Mouse (Mus musculus) liver, embryonic 13.5 days (tissue): ENCODE data around the gene Rhox2g. TPM values are rescaled to one million over a fixed set of nuclear protein-coding genes. Genes with fewer than 3 reads are reported as not detected.
"Not testable (repeated sequence)": the region's sequence is repeated elsewhere in the genome, so short reads cannot be mapped to it uniquely, and the experiment has no call there.

ENCODE experiments used
- ATAC-seq: fragments of 200-750 bp; cut with Nextera tagmentation; 2 replicates; pipeline ENCODE4 v1.8.0; 2017; ENCODE audit warnings: low read depth, mild to moderate bottlenecking, moderate number of reproducible peaks, moderate library complexity
- DNase-seq: peaks from one replicate; pipeline ENCODE4 v3.0.0; 2022
- H3K27ac ChIP-seq: fragments of 300-500 bp; sonication (generic); 2 replicates; pipeline ENCODE4 v1.5.1; 2015; ENCODE audit warnings: moderate library complexity, mild to moderate bottlenecking, inconsistent platforms
- H3K27me3 ChIP-seq: fragments of 300-500 bp; sonication (generic); 2 replicates; pipeline ENCODE4 v1.6.1; 2015; ENCODE audit warnings: mild to moderate bottlenecking, inconsistent platforms
- H3K36me3 ChIP-seq: fragments of 300-500 bp; sonication (generic); 2 replicates; pipeline ENCODE4 v1.6.1; 2015; ENCODE audit warnings: mild to moderate bottlenecking, inconsistent platforms
- H3K4me1 ChIP-seq: fragments of 300-500 bp; sonication (generic); replicated peaks from 2 replicates; pipeline ENCODE4 v1.6.1; 2015; ENCODE audit warnings: inconsistent platforms
- H3K4me2 ChIP-seq: fragments of 300-500 bp; sonication (generic); 2 replicates; pipeline ENCODE4 v1.6.1; 2015; ENCODE audit warnings: inconsistent platforms, mild to moderate bottlenecking, moderate library complexity
- H3K4me3 ChIP-seq: fragments of 300-500 bp; sonication (generic); replicated peaks from 2 replicates; pipeline ENCODE4 v1.5.1; 2015; ENCODE audit warnings: mild to moderate bottlenecking, inconsistent platforms
- H3K9ac ChIP-seq: fragments of 300-500 bp; sonication (generic); 2 replicates; pipeline ENCODE4 v1.6.1; 2015; ENCODE audit warnings: mild to moderate bottlenecking, inconsistent platforms
- H3K9me3 ChIP-seq: fragments of 300-500 bp; sonication (generic); replicated peaks from 2 replicates; pipeline ENCODE4 v1.6.1; 2016; ENCODE audit warnings: inconsistent platforms
- WGBS: fragments of 180-500 bp; shearing (Covaris S2); methylation state at CpG from one replicate; pipeline ENCODE4 v1.1.7; 2015; ENCODE audit not compliant: insufficient replicate concordance; 5-methylcytosine and 5-hydroxymethylcytosine counted together
- polyA plus RNA-seq: library from polyadenylated mRNA; unstranded; fragments of >200 nt; fragmentation: Nextera tagmentation; extraction: Ambion mirVana; gene quantifications from 2 replicates; pipeline ENCODE4 v1.2.1, GENCODE M21; 2015

The Rhox2g gene
- not detected in 2 replicates for polyA plus RNA-seq

GRCm38 (mm10) chrX:37643370-37643769 is at the start of gene Rhox2g:
Gene Rhox2g (minus strand): TSS chrX:37643470.
- H3K27ac ChIP-seq, H3K9ac ChIP-seq, H3K36me3 ChIP-seq, H3K9me3 ChIP-seq, DNase-seq, H3K4me3 ChIP-seq, H3K4me2 ChIP-seq, H3K27me3 ChIP-seq, H3K4me1 ChIP-seq, ATAC-seq: not testable (repeated sequence)
- 69% methylated on average over 6 of the region's 6 CpGs for WGBS

GRCm38 (mm10) chrX:37692261-37692660 is 49.0 kb upstream of the Rhox2g start:
- no peaks in the 10 kb centered on the region for H3K9me3 ChIP-seq
- no peak for ATAC-seq
- H3K36me3 ChIP-seq, result no peaks in the 10 kb centered on the region
- H3K4me1 ChIP-seq, result no peaks in the 10 kb centered on the region
- no peak overlapping the region for H3K27ac ChIP-seq
- H3K9ac ChIP-seq, result no peak overlapping the region
- no peaks in the 10 kb centered on the region for H3K27me3 ChIP-seq
- no peak overlapping the region for H3K4me3 ChIP-seq
- no peak for DNase-seq
- H3K4me2 ChIP-seq, result no peak overlapping the region
- 58% methylated on average over 2 of the region's 2 CpGs for WGBS

- no peaks in the 10 kb centered on the region for H3K36me3 ChIP-seq
- DNase-seq (no peak), ATAC-seq (no peak)
- H3K4me2 ChIP-seq, result no peak overlapping the region
- H3K4me3 ChIP-seq, result no peak overlapping the region
- no peak overlapping the region for H3K27ac ChIP-seq
- H3K9me3 ChIP-seq, result peaks cover 5% of the 10 kb centered on the region; the same call in 1 of the 2 replicates
- H3K27me3 ChIP-seq, result no peaks in the 10 kb centered on the region
- H3K4me1 ChIP-seq, result no peaks in the 10 kb centered on the region
- 74% methylated on average over 24 of the region's 24 CpGs for WGBS
- no peak overlapping the region for H3K9ac ChIP-seq
Measured at GRCm38 (mm10) chrX:37683031-37683715, 39.9 kb upstream of the Rhox2g start.

- not testable (repeated sequence) for ATAC-seq, H3K4me1 ChIP-seq, H3K27me3 ChIP-seq, H3K27ac ChIP-seq, DNase-seq, H3K4me2 ChIP-seq, H3K9ac ChIP-seq, H3K36me3 ChIP-seq, H3K4me3 ChIP-seq, H3K9me3 ChIP-seq
- 74% methylated on average over 8 of the region's 8 CpGs for WGBS
Measured at GRCm38 (mm10) chrX:37673177-37673576, 29.9 kb upstream of the Rhox2g start, which contains the start of gene Rhox2h. Gene Rhox2h (minus strand): TSS chrX:37673277.

- WGBS, result 71% methylated on average over 1 of the region's 3 CpGs
- DNase-seq, H3K4me1 ChIP-seq, ATAC-seq, H3K9me3 ChIP-seq, H3K27ac ChIP-seq, H3K27me3 ChIP-seq, H3K4me3 ChIP-seq, H3K4me2 ChIP-seq, H3K36me3 ChIP-seq, H3K9ac ChIP-seq: not testable (repeated sequence)
Measured at GRCm38 (mm10) chrX:37668664-37669063, 25.4 kb upstream of the Rhox2g start, which contains the start of gene Rhox3h. Gene Rhox3h (minus strand): TSS chrX:37668764.

- DNase-seq, H3K36me3 ChIP-seq, H3K4me1 ChIP-seq, ATAC-seq, H3K9ac ChIP-seq, H3K27me3 ChIP-seq, H3K4me2 ChIP-seq, H3K27ac ChIP-seq, H3K9me3 ChIP-seq, H3K4me3 ChIP-seq: not testable (repeated sequence)
- WGBS, result 82% methylated on average over 18 of the region's 20 CpGs
Measured at GRCm38 (mm10) chrX:37651227-37651626, 8.0 kb upstream of the Rhox2g start, which contains the start of gene Rhox4g. Gene Rhox4g (minus strand): TSS chrX:37651327.

- H3K4me3 ChIP-seq, H3K9me3 ChIP-seq, ATAC-seq, H3K9ac ChIP-seq, H3K36me3 ChIP-seq, DNase-seq, H3K27me3 ChIP-seq, H3K27ac ChIP-seq, H3K4me2 ChIP-seq, H3K4me1 ChIP-seq: not testable (repeated sequence)
- WGBS, result 73% methylated on average over 2 of the region's 2 CpGs
Measured at GRCm38 (mm10) chrX:37628512-37628911, 14.8 kb downstream of the Rhox2g start, which contains the start of gene Rhox3g. Gene Rhox3g (minus strand): TSS chrX:37628612.

- not testable (repeated sequence) for H3K4me3 ChIP-seq, ATAC-seq, H3K9me3 ChIP-seq, H3K4me2 ChIP-seq, H3K27ac ChIP-seq, H3K27me3 ChIP-seq, DNase-seq, H3K36me3 ChIP-seq, H3K9ac ChIP-seq, H3K4me1 ChIP-seq
- WGBS, result 85% methylated on average over 16 of the region's 19 CpGs
Measured at GRCm38 (mm10) chrX:37607604-37608003, 35.7 kb downstream of the Rhox2g start, which contains the start of gene Rhox4f. Gene Rhox4f (minus strand): TSS chrX:37607704.

Other genes starting within 250 kb of the Rhox2g start
- not detected in 2 replicates for gene Rhox2b, start 231.4 kb downstream of the Rhox2g start, polyA plus RNA-seq
- not detected in 2 replicates for gene Rhox4b, start 211.0 kb downstream of the Rhox2g start, polyA plus RNA-seq
- not detected in 2 replicates for gene Rhox2c, start 189.8 kb downstream of the Rhox2g start, polyA plus RNA-seq
- not detected in 2 replicates for gene Rhox3c, start 184.9 kb downstream of the Rhox2g start, polyA plus RNA-seq
- gene Rhox4c, start 163.1 kb downstream of the Rhox2g start, polyA plus RNA-seq, result not detected in 2 replicates
- gene Rhox2d, start 150.0 kb downstream of the Rhox2g start, polyA plus RNA-seq, result not detected in 2 replicates
- not detected in 2 replicates for gene Rhox4d, start 129.1 kb downstream of the Rhox2g start, polyA plus RNA-seq
- gene Rhox2e, start 113.0 kb downstream of the Rhox2g start, polyA plus RNA-seq, result not detected in 2 replicates
- not detected in 2 replicates for gene Rhox3e, start 101.5 kb downstream of the Rhox2g start, polyA plus RNA-seq
- gene Rhox4e, start 86.1 kb downstream of the Rhox2g start, polyA plus RNA-seq, result not detected in 2 replicates
- gene Rhox2f, start 72.1 kb downstream of the Rhox2g start, polyA plus RNA-seq, result not detected in 2 replicates
- not detected in 2 replicates for gene Rhox3f, start 62.5 kb downstream of the Rhox2g start, polyA plus RNA-seq
- gene Rhox4f, start 35.8 kb downstream of the Rhox2g start, polyA plus RNA-seq, result not detected in 2 replicates
- not detected in 2 replicates for gene Rhox3g, start 14.9 kb downstream of the Rhox2g start, polyA plus RNA-seq
- not detected in 2 replicates for gene Rhox4g, start 7.9 kb upstream of the Rhox2g start, polyA plus RNA-seq
- gene Rhox3h, start 25.3 kb upstream of the Rhox2g start, polyA plus RNA-seq, result not detected in 2 replicates
- not detected in 2 replicates for gene Rhox2h, start 29.8 kb upstream of the Rhox2g start, polyA plus RNA-seq
- gene Rhox5, start 161.4 kb upstream of the Rhox2g start, polyA plus RNA-seq, result 3.1 and 3.2 TPM in 2 replicates
- gene Rhox6, start 183.4 kb upstream of the Rhox2g start, polyA plus RNA-seq, result not detected in 2 replicates
- gene Rhox7a, start 188.2 kb upstream of the Rhox2g start, polyA plus RNA-seq, result not detected in 2 replicates
- not detected in 2 replicates for gene Rhox8, start 235.5 kb upstream of the Rhox2g start, polyA plus RNA-seq